Mouse (Mus musculus) central nervous system, embryonic 14 days (tissue): ENCODE results near the gene Sds. TPM values are rescaled to one million over a fixed set of nuclear protein-coding genes. Genes with fewer than 3 reads are reported as not detected.

Source experiments
- polyA plus RNA-seq: library from polyadenylated mRNA; depleted of rRNA; stranded (reverse); fragments of >200 nt; gene quantifications from 2 replicates; pipeline ENCODE4 v1.2.3, GENCODE M21; 2012; rRNA removed

The Sds gene
- not detected in 2 replicates for polyA plus RNA-seq

DNA sequence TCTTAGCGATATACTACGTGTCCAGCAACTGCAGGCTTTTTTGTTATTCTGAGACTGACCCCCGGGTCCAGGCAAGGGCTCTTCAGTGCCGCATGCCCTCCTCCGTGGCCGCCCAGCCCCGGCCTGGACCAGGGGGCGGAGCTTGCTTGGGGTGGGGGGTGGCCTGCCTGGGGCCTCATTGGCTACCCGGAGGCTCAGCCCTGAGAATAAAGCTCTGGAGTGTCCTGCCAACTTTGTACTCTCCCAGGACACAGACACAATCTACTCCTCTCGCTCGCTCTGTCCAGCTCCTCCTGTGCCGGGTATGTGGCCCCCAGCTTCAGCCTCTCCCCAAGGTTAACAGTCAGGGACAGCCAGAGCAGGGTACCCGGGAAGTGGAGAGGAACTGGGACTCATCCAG is at the start of gene Sds:
Gene Sds, plus strand, starts transcription at position 231 of the 400 bp plus-strand sequence.

DNA sequence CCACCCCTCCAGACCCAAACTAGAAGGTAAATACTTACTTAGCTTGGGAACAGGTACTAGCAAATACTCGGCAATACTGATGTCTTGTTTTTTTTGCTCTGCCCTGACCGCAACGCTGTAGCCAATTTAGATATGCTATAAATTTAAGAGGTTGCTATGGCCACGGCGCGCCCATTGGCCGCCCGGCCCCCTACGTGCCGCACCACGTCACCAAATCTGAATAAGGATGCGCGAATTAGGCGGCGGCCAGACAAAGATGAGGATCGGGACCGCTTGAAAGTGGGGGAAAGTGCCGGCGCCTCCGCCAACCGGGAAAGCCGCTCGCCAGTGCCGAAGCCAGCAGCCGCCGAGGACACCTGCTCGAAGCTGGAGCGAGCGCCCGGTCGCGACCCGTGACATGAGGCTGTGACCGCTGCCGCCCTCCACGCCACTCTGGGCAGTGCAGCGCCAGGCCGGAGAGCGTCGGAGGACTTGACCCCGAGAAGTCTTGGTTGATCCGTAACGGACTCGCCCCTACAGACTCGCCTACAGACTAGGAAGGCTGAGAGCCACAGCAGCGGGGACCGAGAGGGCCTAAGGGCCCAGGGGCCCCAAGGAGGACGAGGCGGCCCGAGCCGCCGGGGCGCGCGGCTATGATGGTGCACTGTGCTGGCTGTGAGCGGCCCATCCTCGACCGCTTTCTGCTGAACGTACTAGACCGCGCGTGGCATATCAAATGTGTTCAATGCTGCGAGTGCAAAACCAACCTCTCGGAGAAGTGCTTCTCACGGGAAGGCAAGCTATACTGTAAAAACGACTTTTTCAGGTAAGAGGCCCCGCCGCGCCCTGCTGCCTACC is 44.5 kb upstream of the Sds start, which contains the start of gene Lhx5:
Gene Lhx5, plus strand, starts transcription at position 51 of the 837 bp plus-strand sequence.

DNA sequence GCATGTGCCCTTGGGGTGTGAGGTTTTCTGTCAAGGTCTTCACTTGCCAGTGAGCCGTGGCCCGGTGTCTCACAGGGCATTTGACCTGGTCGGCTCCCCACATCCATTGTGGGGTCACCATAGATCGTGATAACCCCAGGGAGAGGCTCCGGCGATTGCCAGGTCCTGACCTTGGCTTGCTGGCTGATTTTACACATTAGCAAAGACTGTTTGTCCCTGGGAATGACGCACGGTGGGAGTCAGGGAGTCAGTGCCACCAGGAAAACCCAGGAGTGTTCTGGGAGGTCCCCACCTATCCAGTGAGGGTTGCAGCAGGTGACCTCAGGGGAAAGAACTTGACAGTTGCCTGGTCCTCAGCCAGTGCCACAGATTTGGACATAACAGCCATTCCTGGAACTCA is 3.6 kb upstream of the Sds start, which contains the start of gene Sdsl:
Gene Sdsl, minus strand, starts transcription at position 41 of the 400 bp plus-strand sequence.

DNA sequence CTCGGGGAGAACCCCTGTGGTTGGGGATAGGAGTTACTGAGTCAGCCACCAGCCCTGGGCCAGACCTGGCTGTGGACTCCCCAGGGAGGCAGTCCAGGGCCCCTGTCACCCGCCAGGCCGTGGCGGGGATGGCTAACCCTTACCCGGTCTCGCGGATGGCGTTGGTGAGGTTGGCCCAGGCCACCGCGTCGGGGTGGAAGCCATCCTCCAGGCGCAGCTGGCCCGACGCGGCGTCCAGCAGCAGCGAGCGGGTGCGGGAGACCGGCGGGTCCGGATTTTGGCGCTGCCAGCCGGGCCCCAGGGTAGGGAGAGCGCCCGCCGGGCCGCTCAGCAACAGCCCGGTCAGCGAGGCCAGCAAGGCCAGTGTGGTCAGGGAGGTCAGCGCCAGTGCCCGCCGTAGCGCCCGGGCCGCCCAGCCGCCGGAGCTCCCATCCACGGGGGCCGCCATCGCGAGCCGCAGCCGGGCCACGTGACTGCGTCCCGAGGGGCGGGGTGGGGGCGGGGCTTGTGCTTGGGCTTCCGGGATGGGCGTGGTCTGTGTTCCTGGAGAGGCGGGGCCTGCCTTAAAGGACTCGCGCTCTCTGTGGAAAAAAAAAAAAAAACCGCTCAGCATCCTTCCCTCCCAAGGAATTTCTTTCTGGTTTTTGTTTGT is 26.9 kb downstream of the Sds start, which contains the start of gene Plbd2:
Gene Plbd2, minus strand, starts transcription at position 482 of the 652 bp plus-strand sequence.

DNA sequence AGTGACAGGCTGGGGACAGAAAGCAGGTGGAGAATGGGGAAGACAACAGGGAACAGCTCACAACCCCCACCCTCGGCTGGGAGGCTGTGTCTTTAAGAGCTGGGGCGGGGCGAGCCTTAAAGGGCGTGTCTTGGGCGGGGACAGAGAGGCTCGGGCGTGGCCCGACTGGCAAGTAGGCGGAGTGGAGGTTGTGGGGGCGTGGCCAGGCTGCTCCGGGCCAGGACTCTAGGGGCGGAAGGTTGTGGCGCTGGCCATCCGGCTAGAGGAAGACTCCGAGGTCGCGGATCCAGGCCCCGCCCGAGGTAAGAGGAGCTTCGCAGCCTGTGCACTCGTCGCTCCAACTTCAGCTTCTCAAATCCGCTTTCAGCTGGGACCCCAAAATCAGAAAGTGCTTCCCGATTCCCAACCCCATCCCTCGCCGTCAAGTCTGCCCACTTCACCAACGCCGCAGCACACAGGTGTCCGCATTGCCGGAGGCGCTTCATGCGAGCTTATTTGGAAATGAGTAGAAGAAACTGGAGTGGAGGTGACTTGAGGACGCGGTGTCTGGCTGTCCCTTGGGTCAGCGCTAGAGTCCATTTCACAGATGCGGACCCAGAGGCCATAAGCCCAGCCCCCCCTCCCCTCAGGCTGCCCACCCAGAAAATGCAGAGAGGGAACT is 34.8 kb downstream of the Sds start, which contains the start of gene Slc8b1:
Gene Slc8b1, plus strand, starts transcription at position 187 of the 661 bp plus-strand sequence.

Other genes starting within 250 kb of the Sds start
- 10.9 and 18.8 TPM in 2 replicates for gene Lhx5, start 44.8 kb upstream of the Sds start, polyA plus RNA-seq
- 7.8 and 9.8 TPM in 2 replicates for gene Sdsl, start 3.7 kb upstream of the Sds start, polyA plus RNA-seq
- 15.2 and 21.3 TPM in 2 replicates for gene Plbd2, start 27.1 kb downstream of the Sds start, polyA plus RNA-seq
- gene Slc8b1, start 34.6 kb downstream of the Sds start, polyA plus RNA-seq, result 3.2 and 4.3 TPM in 2 replicates
- 24.5 and 29.9 TPM in 2 replicates for gene Tpcn1, start 112.1 kb downstream of the Sds start, polyA plus RNA-seq
- gene Iqcd, start 112.5 kb downstream of the Sds start, polyA plus RNA-seq, result 3.3 and 3.8 TPM in 2 replicates
- gene Rita1, start 136.1 kb downstream of the Sds start, polyA plus RNA-seq, result 36.8 and 37.2 TPM in 2 replicates
- gene Ddx54, start 136.2 kb downstream of the Sds start, polyA plus RNA-seq, result 40.7 and 41.7 TPM in 2 replicates
- 0.29 and 0.38 TPM in 2 replicates for gene Cfap73, start 157.7 kb downstream of the Sds start, polyA plus RNA-seq
- gene Rasal1, start 172.3 kb downstream of the Sds start, polyA plus RNA-seq, result 1.3 TPM in 2 replicates
- 83.9 and 93.6 TPM in 2 replicates for gene Dtx1, start 235.4 kb downstream of the Sds start, polyA plus RNA-seq